Mouse (Mus musculus): ENCODE results near the gene Kcna10.

GRCm38 (mm10) chr3:107162741-107163140, 20.1 kb upstream of the Kcna10 start:
- TF ChIP-seq POLR2A (IDR thresholded peaks at IDR 0.05; ENCODE audit: borderline replicate concordance, insufficient read depth, low read length): no peak
- TF ChIP-seq CTCF (IDR thresholded peaks at IDR 0.05; ENCODE audit: borderline replicate concordance, insufficient read depth, low read depth, low read length): no peak
